Mouse (Mus musculus): ENCODE measurements around the gene Medag. TPM values are rescaled to one million over a fixed set of nuclear protein-coding genes. Genes with fewer than 3 reads are reported as not detected.

Medag gene
- polyA plus RNA-seq, 1 experiment from 2014 or later: 4.1 TPM

DNA sequence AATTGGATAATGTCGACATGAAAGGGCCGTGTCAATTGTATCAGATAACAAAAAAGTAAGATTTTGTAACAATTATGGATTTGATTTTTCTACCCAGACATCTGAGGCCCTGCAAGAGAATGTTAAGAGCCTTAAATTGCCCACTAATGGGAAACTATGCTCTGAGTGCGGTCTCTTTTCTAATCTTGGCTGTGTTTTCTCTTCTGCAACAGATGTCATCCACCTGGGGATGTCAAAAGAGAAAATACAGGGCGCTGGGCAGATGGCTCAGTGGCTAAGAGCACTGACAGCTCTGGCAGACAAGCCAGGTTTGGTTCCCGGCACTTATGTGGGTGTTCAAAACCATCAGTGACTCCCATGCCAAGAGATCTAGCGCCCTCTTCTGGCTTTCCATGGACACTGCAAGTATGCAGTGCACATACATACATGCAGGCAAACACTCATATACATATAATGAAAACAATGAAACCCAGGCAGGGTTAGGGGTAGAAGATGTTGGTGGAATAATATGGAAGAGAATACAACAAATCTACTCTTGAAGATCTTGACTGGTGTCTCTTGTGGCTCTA is 19.0 kb upstream of the Medag start:
- no peak overlapping the region for H3K4me2 ChIP-seq (replicated peaks; ENCODE audit: low read depth)
- H3K9ac ChIP-seq (ENCODE audit: low read length): no peak overlapping the region
- H3K27me3 ChIP-seq (ENCODE audit: control insufficient read depth, insufficient read depth, low read length): no peaks in the 10 kb centered on the region
- H3K9me3 ChIP-seq (ENCODE audit: control insufficient read depth, low read length): no peaks in the 10 kb centered on the region
- no peak for ATAC-seq (ENCODE audit: low FRiP score, low TSS enrichment)
- no peaks in the 10 kb centered on the region for H3K36me3 ChIP-seq (ENCODE audit: control insufficient read depth, insufficient read depth, low read length)
- no peak for DNase-seq (ENCODE audit: low spot score)
- no peak overlapping the region for H3K4me3 ChIP-seq (ENCODE audit: low read depth, low read length)
- TF ChIP-seq CTCF (IDR thresholded peaks at IDR 0.05; ENCODE audit: low read depth): peak; percentile 55
- no peak for TF ChIP-seq EP300 (optimal IDR thresholded peaks at IDR 0.05)
- H3K27ac ChIP-seq (replicated peaks): 0 out of 2 replicates have a peak overlapping the region, but pooled peaks have one; percentile 20
- H3K4me1 ChIP-seq (replicated peaks; ENCODE audit: control insufficient read depth, insufficient read depth): no peaks in the 10 kb centered on the region
- 41% methylated on average over 6 of the region's 6 CpGs for WGBS

DNA sequence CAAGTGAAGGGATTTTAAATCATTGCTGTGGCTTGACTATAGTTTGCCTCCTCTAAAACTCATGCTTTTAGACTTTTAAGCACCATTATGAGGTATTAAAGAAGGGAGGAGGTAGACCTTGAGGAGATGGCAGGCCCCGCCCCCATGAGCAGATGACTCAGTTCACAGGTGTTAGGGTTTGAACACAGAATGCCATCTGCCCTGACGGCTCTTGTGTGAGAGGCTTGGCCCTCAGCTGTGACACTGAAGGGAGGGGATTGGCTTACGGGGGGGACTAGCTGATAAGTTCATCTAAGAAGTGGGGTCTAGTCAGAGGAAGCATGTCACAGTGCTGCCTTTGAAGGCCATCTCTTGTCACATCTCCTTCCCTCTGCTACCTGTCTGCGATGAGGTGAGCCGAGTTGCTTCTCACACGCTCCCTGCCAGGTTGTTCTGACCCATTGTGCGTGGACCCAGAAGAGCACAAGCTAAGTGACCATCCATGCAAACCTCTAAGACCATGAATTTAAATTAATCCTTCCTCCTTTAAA is 10.0 kb upstream of the Medag start:
- no peak for DNase-seq (ENCODE audit: low spot score)
- 78% methylated on average over 7 of the region's 7 CpGs for WGBS

DNA sequence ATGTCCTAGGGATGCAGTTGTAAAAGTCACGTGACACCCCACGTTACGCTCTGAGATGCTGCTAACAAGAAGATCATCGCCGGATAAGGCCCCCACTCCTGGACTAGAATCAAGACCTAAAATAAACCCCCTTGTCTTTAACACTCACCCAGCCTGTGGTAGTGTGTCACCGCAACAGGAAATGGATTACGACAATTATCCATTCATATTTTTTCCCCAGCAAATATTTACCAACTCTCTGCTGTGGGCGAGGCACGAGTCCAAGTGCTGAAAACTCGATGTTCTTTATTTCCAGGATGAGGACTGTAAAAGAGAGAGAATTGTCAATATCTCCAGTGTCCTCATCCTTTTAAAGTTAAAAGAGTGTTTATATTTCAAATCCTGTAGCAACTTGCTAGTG is 9.5 kb upstream of the Medag start:
- WGBS: 46% methylated on average over 10 of the region's 10 CpGs
- ATAC-seq (ENCODE audit: low FRiP score, low TSS enrichment): 0 out of 2 replicates have a peak, but pooled peaks have one; percentile 31
- H3K4me3 ChIP-seq (ENCODE audit: low read depth, low read length): no peak overlapping the region
- no peaks in the 10 kb centered on the region for H3K36me3 ChIP-seq (ENCODE audit: control insufficient read depth, insufficient read depth, low read length)
- no peaks in the 10 kb centered on the region for H3K9me3 ChIP-seq (ENCODE audit: control insufficient read depth, low read length)
- H3K4me1 ChIP-seq (replicated peaks; ENCODE audit: control insufficient read depth, insufficient read depth): no peaks in the 10 kb centered on the region
- no peak overlapping the region for H3K4me2 ChIP-seq (replicated peaks; ENCODE audit: low read depth)
- DNase-seq (ENCODE audit: low spot score): no peak
- no peak overlapping the region for H3K9ac ChIP-seq (ENCODE audit: low read length)
- H3K27me3 ChIP-seq (ENCODE audit: control insufficient read depth, insufficient read depth, low read length): no peaks in the 10 kb centered on the region
- no peak for TF ChIP-seq CTCF (IDR thresholded peaks at IDR 0.05; ENCODE audit: low read depth)
- TF ChIP-seq EP300 (optimal IDR thresholded peaks at IDR 0.05): no peak
- no peak overlapping the region for H3K27ac ChIP-seq (replicated peaks)

More for the DNA sequence above, 10.0 kb upstream of the Medag start:
- no peaks in the 10 kb centered on the region for H3K4me1 ChIP-seq (replicated peaks; ENCODE audit: control insufficient read depth, insufficient read depth)
- no peak for ATAC-seq (ENCODE audit: low FRiP score, low TSS enrichment)
- no peaks in the 10 kb centered on the region for H3K27me3 ChIP-seq (ENCODE audit: control insufficient read depth, insufficient read depth, low read length)
- TF ChIP-seq EP300 (optimal IDR thresholded peaks at IDR 0.05) (no peak), CTCF (IDR thresholded peaks at IDR 0.05; ENCODE audit: low read depth) (no peak)
- no peak overlapping the region for H3K4me3 ChIP-seq (ENCODE audit: low read depth, low read length)
- no peaks in the 10 kb centered on the region for H3K36me3 ChIP-seq (ENCODE audit: control insufficient read depth, insufficient read depth, low read length)
- no peak overlapping the region for H3K9ac ChIP-seq (ENCODE audit: low read length)
- no peak overlapping the region for H3K27ac ChIP-seq (replicated peaks)
- H3K4me2 ChIP-seq (replicated peaks; ENCODE audit: low read depth): no peak overlapping the region
- no peaks in the 10 kb centered on the region for H3K9me3 ChIP-seq (ENCODE audit: control insufficient read depth, low read length)

DNA sequence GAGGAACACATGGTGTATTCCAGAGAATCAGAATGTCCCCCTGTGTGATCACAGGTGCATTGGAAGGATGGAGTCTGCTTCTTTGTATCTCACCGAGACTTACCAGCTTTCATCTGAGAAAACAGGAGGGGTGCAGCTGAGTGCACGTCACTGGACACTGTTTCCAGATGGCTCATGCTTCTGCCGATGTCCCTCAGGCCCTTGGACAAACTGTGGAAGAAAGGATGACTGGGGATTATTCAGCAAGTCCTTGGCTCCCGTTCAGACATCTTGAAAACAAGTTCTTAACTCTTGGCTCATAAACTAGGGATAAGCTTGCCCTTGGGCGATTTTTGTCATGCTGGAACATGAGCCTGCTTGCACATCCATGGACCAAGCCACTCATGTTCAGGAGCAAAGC is 8.2 kb upstream of the Medag start:
- Histone ChIP-seq H3K36me3 (ENCODE audit: control insufficient read depth, insufficient read depth, low read length) (no peaks in the 10 kb centered on the region), H3K27me3 (ENCODE audit: control insufficient read depth, insufficient read depth, low read length) (no peaks in the 10 kb centered on the region), H3K4me2 (replicated peaks; ENCODE audit: low read depth) (no peak overlapping the region), H3K9ac (ENCODE audit: low read length) (no peak overlapping the region), H3K4me3 (ENCODE audit: low read depth, low read length) (no peak overlapping the region), H3K4me1 (replicated peaks; ENCODE audit: control insufficient read depth, insufficient read depth) (no peaks in the 10 kb centered on the region), H3K9me3 (ENCODE audit: control insufficient read depth, low read length) (no peaks in the 10 kb centered on the region), H3K27ac (replicated peaks) (no peak overlapping the region)
- WGBS: 44% methylated on average over 5 of the region's 5 CpGs
- TF ChIP-seq EP300 (optimal IDR thresholded peaks at IDR 0.05) (no peak), CTCF (IDR thresholded peaks at IDR 0.05; ENCODE audit: low read depth) (no peak)
- no peak for DNase-seq (ENCODE audit: low spot score)
- ATAC-seq (ENCODE audit: low FRiP score, low TSS enrichment): peak; percentile 21; the same call in 1 of the 2 replicates

DNA sequence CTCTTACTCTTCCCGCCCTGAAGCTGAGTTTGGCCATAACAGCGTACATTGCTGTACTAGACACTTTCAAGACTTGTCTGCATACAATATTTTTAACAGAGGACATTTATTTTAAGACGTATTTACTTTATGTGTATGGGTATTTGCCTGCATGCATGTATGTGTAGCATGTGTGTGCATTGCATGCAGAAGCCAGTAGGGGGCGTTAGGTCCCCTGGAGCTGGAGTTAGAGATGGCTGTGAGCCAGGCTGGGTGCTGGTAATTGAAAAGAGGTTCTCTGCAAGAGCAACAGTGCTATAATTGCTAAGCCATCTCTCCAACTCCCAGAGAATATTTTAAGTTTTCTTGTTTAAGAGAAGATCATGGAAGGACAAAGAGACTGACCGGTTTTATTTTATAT is 6.8 kb upstream of the Medag start:
- Histone ChIP-seq H3K36me3 (ENCODE audit: control insufficient read depth, insufficient read depth, low read length) (no peaks in the 10 kb centered on the region), H3K27me3 (ENCODE audit: control insufficient read depth, insufficient read depth, low read length) (no peaks in the 10 kb centered on the region), H3K4me1 (replicated peaks; ENCODE audit: control insufficient read depth, insufficient read depth) (no peaks in the 10 kb centered on the region), H3K9me3 (ENCODE audit: control insufficient read depth, low read length) (no peaks in the 10 kb centered on the region), H3K4me2 (replicated peaks; ENCODE audit: low read depth) (no peak overlapping the region), H3K9ac (ENCODE audit: low read length) (no peak overlapping the region), H3K27ac (replicated peaks) (no peak overlapping the region), H3K4me3 (ENCODE audit: low read depth, low read length) (no peak overlapping the region)
- TF ChIP-seq CTCF (IDR thresholded peaks at IDR 0.05; ENCODE audit: low read depth) (peak; percentile 29), EP300 (optimal IDR thresholded peaks at IDR 0.05) (no peak)
- WGBS: 83% methylated on average over 5 of the region's 5 CpGs
- DNase-seq (ENCODE audit: low spot score) (no peak), ATAC-seq (ENCODE audit: low FRiP score, low TSS enrichment) (no peak)

DNA sequence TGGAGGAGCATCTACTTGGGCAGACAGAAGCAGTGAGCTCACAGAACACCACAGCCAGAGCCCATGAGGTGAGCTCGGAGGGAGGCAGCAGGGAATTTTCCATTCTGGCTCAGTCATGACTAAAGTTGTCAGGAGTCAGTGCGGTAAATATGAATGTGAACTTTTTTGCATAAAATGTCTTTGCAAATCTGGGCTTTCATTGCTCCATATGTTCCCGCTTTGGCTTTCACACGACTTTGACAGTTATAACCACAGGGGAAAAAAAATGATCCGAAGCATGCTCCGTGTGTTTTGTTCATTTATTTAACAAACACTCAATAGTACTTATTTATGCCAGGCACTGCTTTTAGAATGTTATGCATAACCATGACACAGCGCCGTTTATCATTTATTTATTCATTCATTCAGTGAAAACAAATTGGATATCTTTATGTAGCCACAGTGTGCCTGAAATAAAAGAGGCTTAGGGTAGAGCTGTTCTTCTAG is 4.7 kb upstream of the Medag start:
- WGBS: 62% methylated on average over 8 of the region's 8 CpGs
- no peaks in the 10 kb centered on the region for H3K36me3 ChIP-seq (ENCODE audit: control insufficient read depth, insufficient read depth, low read length)
- H3K27ac ChIP-seq (replicated peaks): no peak overlapping the region
- ATAC-seq (ENCODE audit: low FRiP score, low TSS enrichment) (no peak), DNase-seq (ENCODE audit: low spot score) (no peak)
- H3K27me3 ChIP-seq (ENCODE audit: control insufficient read depth, insufficient read depth, low read length): no peaks in the 10 kb centered on the region
- no peaks in the 10 kb centered on the region; the same call in 1 of the 2 replicates for H3K4me1 ChIP-seq (replicated peaks; ENCODE audit: control insufficient read depth, insufficient read depth)
- TF ChIP-seq EP300 (optimal IDR thresholded peaks at IDR 0.05) (no peak), CTCF (IDR thresholded peaks at IDR 0.05; ENCODE audit: low read depth) (no peak)
- no peaks in the 10 kb centered on the region for H3K9me3 ChIP-seq (ENCODE audit: control insufficient read depth, low read length)
- no peak overlapping the region for H3K4me3 ChIP-seq (ENCODE audit: low read depth, low read length)
- no peak overlapping the region for H3K4me2 ChIP-seq (replicated peaks; ENCODE audit: low read depth)
- no peak overlapping the region for H3K9ac ChIP-seq (ENCODE audit: low read length)

Measured in stomach, postnatal 0 days (tissue).